Mouse (Mus musculus): Measurements from ENCODE around the gene Pnpo.

Gene Pnpo

GRCm38 (mm10) chr11:96937549-96938425 lies 6.0 kb downstream of the Pnpo start:
- DNase-seq (ENCODE audit: low read depth, low spot score): peak; percentile 87

DNA sequence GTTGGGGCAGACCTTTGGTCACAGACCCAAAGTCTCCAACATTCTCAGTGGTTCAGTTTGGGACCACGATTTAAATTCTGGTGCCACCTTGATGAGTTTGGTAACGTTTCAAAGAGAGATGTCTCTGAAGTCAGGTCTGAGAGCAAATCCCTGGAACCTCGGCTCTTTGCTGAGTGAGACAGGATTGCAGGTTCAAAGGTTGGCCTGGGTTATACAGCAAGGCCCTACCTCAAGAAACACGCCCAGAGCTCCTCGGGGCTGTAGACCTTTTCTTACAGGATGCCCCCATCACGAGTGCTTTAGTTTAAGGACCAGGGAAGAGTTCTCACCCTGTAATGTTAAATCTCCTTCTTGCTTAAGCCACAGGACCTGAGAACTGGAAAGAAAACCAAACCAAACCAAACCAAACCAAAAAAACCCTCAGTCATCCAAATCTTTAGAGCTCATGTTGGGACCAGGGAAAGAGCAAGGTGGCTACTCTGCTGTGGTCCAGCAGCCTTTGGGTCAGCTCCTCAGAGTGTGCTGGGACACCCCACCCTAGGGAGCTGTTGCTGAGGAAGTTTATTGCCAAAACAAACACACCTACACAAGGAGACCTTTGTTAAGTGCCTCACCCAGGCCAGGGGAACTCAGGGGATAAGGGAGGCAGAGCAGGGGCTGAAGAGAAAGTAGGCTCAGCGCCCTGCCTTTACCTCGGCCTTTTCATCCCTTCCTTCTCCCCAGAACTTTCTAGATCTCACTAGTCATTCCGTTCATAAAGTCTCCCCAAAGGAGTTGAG lies 7.7 kb downstream of the Pnpo start:
- DNase-seq (ENCODE audit: low read depth, low spot score): no peak

- DNase-seq (ENCODE audit: low read depth, low spot score): peak; percentile 57
Observed at GRCm38 (mm10) chr11:96934921-96935356, 8.8 kb downstream of the Pnpo start.

DNA sequence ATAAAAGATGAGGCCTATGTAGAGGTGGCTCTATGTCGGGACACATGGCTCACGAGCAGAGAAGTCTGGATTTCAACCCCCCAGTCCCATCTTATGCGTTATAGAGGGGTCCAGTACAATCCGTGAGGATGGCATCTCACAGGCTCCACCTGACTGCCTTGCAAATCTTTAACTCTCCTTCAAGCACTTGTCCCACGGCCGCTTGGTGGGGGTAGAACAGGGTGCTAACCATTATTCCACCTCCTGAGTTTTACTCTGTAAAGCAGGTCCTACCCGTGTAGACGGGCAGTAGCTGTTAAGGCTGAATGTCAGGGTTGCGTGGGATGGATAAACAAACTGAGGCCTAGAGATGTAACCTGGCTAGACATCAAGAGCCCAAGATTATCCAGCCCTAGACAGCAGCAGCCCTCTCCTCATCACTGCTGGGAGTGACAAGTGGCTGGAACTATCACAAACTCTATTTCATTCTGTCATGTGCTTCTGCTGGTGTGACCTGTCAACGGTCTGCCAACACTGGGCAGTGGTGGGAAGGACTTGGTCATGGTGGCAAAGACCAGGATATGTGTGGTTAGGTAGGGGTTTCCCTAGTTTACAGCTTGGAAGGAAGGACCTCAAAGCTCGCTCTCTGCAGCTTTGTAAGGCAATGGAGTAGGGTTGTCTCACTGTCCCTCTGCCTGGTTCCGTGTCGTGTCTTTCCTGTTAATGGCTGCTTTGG lies 10.1 kb downstream of the Pnpo start:
- DNase-seq (ENCODE audit: low read depth, low spot score): no peak

DNA sequence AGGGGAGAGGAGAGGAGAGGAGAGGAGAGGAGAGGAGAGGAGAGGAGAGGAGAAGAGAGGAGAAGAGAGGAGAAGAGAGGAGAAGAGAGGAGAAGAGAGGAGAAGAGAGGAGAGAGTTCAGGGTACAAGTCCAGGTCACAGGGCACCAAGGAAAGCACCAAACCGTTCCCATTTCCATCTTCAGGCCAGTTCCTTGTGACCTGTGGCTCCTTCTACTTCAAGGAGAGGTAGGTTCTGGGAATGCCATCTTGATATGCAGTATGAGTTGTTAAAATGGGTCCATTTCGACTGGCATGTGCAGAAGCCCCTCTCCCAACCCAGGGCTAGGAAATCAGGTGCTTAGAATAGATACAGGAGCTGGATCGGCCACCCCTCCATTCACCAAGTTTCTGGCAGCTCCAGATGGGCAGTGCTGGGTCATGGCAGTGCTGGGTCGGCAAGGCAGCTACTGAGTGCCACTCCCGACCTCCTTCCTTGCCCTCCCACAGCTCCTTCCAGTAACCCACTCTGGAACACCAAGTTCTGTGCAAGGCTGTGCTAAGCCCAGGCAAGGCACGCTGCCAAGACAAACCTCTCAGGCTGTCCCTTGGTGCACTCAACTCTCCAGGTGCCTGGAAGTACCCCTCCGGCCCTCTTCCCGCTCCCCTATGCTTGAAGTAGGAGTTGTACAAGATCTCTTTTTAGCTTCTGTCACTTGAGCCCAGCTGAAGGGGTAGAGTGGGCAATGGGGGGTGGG lies 12.3 kb downstream of the Pnpo start:
- DNase-seq (ENCODE audit: low read depth, low spot score): no peak

- no peak for DNase-seq (ENCODE audit: low read depth, low spot score)
Observed at GRCm38 (mm10) chr11:96929766-96930331, 13.9 kb downstream of the Pnpo start.

- no peak for DNase-seq (ENCODE audit: low read depth, low spot score)
Observed at GRCm38 (mm10) chr11:96929096-96929765, 14.6 kb downstream of the Pnpo start.

- DNase-seq (ENCODE audit: low read depth, low spot score): no peak
Observed at GRCm38 (mm10) chr11:96928691-96929090, 15.1 kb downstream of the Pnpo start.

DNA sequence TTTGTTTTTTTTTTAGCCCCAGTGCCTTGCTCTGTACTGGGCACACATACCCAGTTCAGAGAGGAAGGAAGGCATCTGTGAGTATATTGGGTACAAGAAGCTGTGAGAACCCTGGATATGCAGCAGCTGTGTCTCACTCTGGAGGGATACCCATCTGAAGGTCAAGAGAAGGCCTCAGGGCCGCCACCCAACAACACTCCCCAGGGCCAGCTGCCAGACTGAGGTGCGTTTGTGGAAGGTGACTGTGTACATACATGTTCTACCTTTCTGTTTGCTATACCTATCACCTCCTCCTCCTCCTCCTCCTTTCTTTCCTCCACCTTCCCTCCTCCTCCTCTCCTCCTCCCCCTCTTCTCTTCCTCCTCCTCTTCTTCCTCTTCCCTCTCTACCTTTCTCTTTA lies 15.7 kb downstream of the Pnpo start, which contains the start of gene Prr15l:
TSS of gene Prr15l (plus strand) at position 17 of the 400 bp plus-strand sequence.
- no peak for DNase-seq (ENCODE audit: low read depth, low spot score)

DNA sequence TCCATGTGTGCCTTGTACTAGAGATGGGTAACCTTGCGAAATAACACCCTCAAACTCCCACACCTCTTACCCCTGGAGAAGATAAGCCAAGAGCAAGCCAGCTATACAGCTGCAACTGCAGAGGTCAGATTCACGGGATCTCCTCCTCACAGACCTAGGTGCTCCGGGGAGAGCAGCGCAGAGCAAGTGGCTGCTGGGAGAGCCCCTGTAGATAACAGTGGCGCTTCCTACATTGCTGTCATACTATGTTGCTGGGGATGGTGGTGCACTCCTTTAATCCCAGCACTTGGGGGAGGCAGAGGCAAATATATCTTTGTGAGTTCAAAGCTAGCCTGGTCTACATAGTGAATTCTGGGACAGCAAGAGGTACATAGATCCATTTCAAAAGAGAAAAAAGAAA lies 17.2 kb downstream of the Pnpo start:
- DNase-seq (ENCODE audit: low read depth, low spot score): no peak

DNA sequence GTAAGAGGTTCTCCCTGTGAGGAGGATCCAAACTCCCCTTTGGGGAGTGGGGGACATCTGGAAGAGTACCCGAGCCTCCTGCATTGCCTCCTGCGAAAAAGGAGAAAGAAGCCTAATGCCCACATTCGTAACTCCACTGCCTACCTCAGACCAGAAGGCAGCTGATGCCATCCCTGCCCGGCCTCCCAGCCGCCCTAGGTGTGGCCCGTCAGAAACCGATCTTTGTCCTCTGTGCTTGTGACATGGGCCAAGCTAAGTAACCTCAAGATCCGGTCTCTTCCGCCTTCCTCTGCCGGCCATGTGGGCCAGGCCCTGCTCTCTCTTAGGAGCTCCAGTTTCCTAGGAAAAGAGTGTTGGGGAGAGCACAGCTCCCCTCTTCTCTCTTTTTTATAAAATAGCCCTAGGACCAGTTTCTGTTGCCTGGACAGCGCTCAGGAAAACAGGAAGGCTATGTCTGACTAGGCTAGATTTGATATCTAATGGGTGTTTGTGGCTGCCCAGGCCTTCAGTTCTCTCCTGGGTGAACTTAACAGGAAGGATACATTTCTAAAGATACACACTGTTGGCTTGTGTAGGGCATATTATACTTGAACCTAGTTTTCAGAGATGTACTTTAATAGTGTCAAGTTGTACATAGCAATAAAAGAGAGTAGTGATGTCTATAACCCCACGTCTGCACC lies 18.2 kb downstream of the Pnpo start:
- no peak for DNase-seq (ENCODE audit: low read depth, low spot score)

GRCm38 (mm10) chr11:96924861-96925260 lies 18.9 kb downstream of the Pnpo start:
- DNase-seq (ENCODE audit: low read depth, low spot score): no peak

DNA sequence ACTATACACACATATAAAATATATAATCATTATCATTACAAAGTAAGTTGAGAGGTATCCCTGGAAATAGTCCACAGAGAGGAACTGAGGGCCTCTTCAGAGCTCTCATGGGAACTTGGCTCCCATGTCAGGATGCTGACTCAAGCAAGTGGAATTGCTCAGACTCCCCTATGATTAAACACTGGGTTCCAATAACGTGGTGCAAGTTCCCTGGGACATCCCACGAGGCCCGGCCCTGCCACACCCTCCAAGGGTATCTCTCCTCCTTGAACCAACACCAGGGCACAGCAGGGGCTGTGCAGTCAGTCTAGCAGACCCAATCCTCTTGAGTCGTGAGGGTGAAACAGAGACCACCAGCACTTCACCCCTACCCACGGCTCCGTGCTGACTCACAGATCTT lies 24.8 kb downstream of the Pnpo start:
- DNase-seq (ENCODE audit: low read depth, low spot score): peak; percentile 85

- no peak for DNase-seq (ENCODE audit: low read depth, low spot score)
Observed at GRCm38 (mm10) chr11:96917415-96917814, 26.4 kb downstream of the Pnpo start.

- DNase-seq (ENCODE audit: low read depth, low spot score): peak; percentile 17
Observed at GRCm38 (mm10) chr11:96916885-96917396, 26.8 kb downstream of the Pnpo start.

GRCm38 (mm10) chr11:96916044-96916884 lies 27.5 kb downstream of the Pnpo start, which contains the start of gene Cdk5rap3:
Gene Cdk5rap3 (minus strand): TSS chr11:96916496.
- DNase-seq (ENCODE audit: low read depth, low spot score): peak; percentile 99

DNA sequence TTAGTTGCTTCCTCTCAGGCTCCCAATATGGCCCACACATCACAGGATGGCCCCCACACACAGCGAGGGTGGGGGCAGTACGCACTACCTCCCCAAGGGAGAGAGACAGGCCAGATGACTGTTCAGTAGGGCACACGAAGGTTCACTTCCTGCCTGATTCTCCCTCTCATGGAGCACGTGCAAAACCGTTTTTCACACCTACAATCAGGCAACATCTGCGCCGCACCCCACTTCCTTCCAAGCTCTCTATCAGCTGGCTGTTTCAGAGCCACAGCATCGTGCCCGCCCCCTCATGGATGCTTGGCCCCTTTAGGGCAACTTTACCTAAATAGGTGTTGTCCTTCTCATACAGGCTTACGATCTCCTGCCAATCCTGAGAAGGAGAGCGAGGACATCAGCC lies 31.1 kb downstream of the Pnpo start:
- DNase-seq (ENCODE audit: low read depth, low spot score): no peak

DNA sequence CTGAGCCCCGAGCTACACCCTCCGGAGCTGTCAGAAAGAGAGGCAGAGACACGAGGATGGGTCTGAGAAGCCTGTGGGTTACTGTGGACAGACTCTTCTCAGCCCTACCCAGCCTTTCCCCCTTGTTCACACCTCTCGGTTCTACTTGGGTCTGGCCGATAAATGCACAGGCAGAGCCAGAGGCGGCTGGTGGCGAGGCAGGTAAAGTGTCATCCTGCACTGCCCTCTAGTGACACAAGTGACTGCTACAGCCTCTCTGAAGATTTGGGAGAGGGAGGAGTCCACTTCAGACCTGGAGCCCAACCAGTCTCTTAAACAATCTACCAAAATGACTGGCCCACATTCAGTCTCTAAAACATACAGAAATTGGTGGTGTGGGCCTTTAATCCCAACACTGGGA lies 33.8 kb downstream of the Pnpo start:
- peak; percentile 92 for DNase-seq (ENCODE audit: low read depth, low spot score)

DNA sequence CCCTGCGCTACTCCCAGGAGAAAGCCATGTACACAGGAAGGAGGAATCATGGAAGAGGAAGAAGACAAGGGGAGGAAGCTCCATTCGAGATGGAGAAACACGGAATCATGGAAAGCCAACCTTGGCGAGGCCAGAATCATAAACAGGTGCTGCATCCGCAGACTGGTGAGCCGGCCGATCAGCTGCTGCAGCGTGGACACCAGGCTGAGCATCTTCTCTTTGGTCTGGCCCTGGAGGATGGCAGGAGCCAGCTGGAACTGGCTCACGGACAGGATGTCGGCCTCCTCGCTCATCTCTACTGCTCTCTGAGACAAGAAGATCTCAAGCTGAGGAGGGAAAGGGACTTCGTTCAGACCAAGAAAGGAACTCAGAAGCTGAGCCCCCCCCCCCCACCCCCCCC lies 35.2 kb downstream of the Pnpo start:
- no peak for DNase-seq (ENCODE audit: low read depth, low spot score)
